In genomic region chr3:39372426-39372950, GRCm38 (mm10) we compare ENCODE assay signal across 14 mouse cellular contexts.
"Had no signal": no experiment of that assay in that cellular context is flagged by ENCODE, and none has a peak within 500 bp of the region (broad histone marks: within the 10 kb centered on the region; RNA-seq: fewer than 3 reads in every experiment).

No protein-coding gene starts in this region.

- H3K27ac ChIP-seq: limb, embryonic 15.5 days; liver, embryonic 12.5 days; midbrain, embryonic 15.5 days; neural tube, embryonic 13.5 days had no signal

- H3K9ac ChIP-seq: limb, embryonic 15.5 days; liver, embryonic 12.5 days; lung, embryonic 14.5 days; midbrain, embryonic 15.5 days; neural tube, embryonic 13.5 days had no signal

- H3K9me3 ChIP-seq: limb, embryonic 15.5 days; liver, embryonic 12.5 days; midbrain, embryonic 15.5 days; neural tube, embryonic 13.5 days had no signal

- H3K4me3 ChIP-seq: limb, embryonic 15.5 days; liver, embryonic 12.5 days; midbrain, embryonic 15.5 days; neural tube, embryonic 13.5 days had no signal

- H3K27me3 ChIP-seq: limb, embryonic 15.5 days; liver, embryonic 12.5 days; midbrain, embryonic 15.5 days; neural tube, embryonic 13.5 days had no signal

- H3K4me1 ChIP-seq: limb, embryonic 15.5 days; liver, embryonic 12.5 days; midbrain, embryonic 15.5 days; neural tube, embryonic 13.5 days had no signal

- H3K4me2 ChIP-seq: limb, embryonic 15.5 days; liver, embryonic 12.5 days; lung, embryonic 14.5 days; midbrain, embryonic 11.5 days; midbrain, embryonic 15.5 days; neural tube, embryonic 13.5 days had no signal

- H3K36me3 ChIP-seq: limb, embryonic 15.5 days; liver, embryonic 12.5 days; midbrain, embryonic 15.5 days; neural tube, embryonic 13.5 days had no signal

- DNase-seq: kidney, postnatal 10 days; kidney, postnatal 4 days; lung, embryonic 14.5 days; lung, postnatal 10 days; lung, postnatal 4 days; right cerebral cortex, postnatal 4 days; spleen, adult 18-20 months; thymus, adult 18-20 months; thymus, postnatal 25 days had no signal

- ATAC-seq: liver, embryonic 12.5 days; midbrain, embryonic 15.5 days had no signal
